Mouse (Mus musculus): ENCODE results near the gene Pecam1. TPM values are rescaled to one million over a fixed set of nuclear protein-coding genes. Genes with fewer than 3 reads are reported as not detected.
A peak's percentile ranks its signal among the peaks of the same experiment; 100 is the strongest.
"Not testable (repeated sequence)": the region's sequence is repeated elsewhere in the genome, so short reads cannot be mapped to it uniquely, and the experiment has no call there.

The Pecam1 gene
- polyA plus RNA-seq, 1 experiment from 2014 or later, result 26.0 TPM

DNA sequence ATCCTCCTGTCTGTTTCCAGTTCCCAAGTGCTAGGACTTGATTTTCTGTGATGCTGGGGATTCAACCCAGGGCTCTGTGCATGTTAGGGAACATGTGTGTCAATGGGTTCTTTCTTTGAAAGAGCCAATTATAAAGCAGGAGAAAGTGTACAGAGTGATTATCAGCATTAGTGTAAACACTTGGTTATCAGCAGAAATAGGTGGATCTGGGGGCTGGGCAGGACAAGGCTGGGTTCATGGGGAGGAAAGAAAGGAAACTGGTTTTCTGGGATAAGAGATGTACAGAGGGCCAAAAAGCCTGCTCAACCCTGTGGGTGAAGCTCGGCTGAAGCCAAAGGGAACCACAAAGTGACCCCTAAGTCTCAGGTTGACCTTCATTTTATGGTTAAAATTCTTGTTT, 108.8 kb downstream of the Pecam1 start:
- Histone ChIP-seq H3K27ac (replicated peaks; ENCODE audit: low read depth, low read length) (no peak overlapping the region), H3K9me3 (ENCODE audit: control insufficient read depth, low read length) (no peaks in the 10 kb centered on the region), H3K4me2 (ENCODE audit: low read depth, severe bottlenecking) (no peak overlapping the region), H3K4me1 (ENCODE audit: control insufficient read depth, insufficient read depth, low read length) (peaks cover 17% of the 10 kb centered on the region; the same call in 1 of the 2 replicates), H3K9ac (ENCODE audit: low read length) (no peak overlapping the region), H3K36me3 (ENCODE audit: control insufficient read depth, insufficient read depth, low read length) (no peaks in the 10 kb centered on the region), H3K4me3 (ENCODE audit: low read depth, low read length) (no peak overlapping the region), H3K27me3 (ENCODE audit: control insufficient read depth, insufficient read depth, low read length) (no peaks in the 10 kb centered on the region)
- DNase-seq (ENCODE audit: low spot score) (no peak), ATAC-seq (ENCODE audit: insufficient number of reproducible peaks, low FRiP score, low TSS enrichment, low read depth) (no peak)
- WGBS, result 76% methylated on average over 1 of the region's 1 CpGs

DNA sequence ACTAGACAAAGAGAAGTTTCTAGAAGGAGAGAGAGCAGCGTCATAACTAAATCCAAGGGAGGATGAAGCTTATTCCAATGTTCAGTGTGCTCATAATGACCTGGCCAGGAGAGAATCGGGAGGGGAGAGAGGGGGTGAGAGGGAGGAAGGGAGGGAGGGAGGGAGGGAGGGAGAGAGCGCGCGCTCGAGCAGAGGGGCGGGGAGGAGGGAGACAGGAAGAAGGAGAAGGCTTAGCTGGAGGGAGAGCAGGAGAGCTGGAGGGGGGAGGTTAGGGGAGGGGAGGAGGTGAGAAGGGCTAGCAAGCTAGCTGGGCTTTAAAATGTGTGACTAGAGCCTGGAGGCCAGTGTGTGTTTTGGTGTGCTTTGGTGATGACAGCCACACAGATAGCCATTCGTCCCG, 110.4 kb downstream of the Pecam1 start:
- ATAC-seq (ENCODE audit: insufficient number of reproducible peaks, low FRiP score, low TSS enrichment, low read depth) (no peak), DNase-seq (ENCODE audit: low spot score) (no peak)
- H3K4me2 ChIP-seq (ENCODE audit: low read depth, severe bottlenecking), result no peak overlapping the region
- H3K36me3 ChIP-seq (ENCODE audit: control insufficient read depth, insufficient read depth, low read length), result no peaks in the 10 kb centered on the region
- peaks cover 17% of the 10 kb centered on the region; the same call in 1 of the 2 replicates for H3K4me1 ChIP-seq (ENCODE audit: control insufficient read depth, insufficient read depth, low read length)
- no peak overlapping the region for H3K27ac ChIP-seq (replicated peaks; ENCODE audit: low read depth, low read length)
- WGBS, result 12% methylated on average over 9 of the region's 9 CpGs
- no peaks in the 10 kb centered on the region for H3K27me3 ChIP-seq (ENCODE audit: control insufficient read depth, insufficient read depth, low read length)
- H3K9me3 ChIP-seq (ENCODE audit: control insufficient read depth, low read length), result no peaks in the 10 kb centered on the region
- H3K4me3 ChIP-seq (ENCODE audit: low read depth, low read length), result no peak overlapping the region
- H3K9ac ChIP-seq (ENCODE audit: low read length), result no peak overlapping the region

DNA sequence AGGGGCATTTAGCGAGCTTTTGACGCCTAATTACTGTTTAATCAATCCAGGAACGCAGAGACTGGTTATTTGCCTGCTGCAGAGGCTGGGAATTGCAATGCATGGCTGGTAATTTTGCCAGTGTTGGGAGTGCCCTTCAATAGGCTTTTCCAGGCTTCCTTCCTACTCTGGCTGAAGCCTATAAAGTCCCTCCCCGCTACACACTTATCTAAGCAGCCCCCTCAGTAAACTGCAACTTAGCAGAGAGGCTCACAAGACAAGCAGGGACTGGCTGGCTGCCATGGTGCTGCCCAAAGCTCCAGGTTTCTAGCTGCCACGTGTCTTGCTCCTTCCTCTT, 111.1 kb downstream of the Pecam1 start:
- no peak overlapping the region for H3K4me2 ChIP-seq (ENCODE audit: low read depth, severe bottlenecking)
- ATAC-seq (ENCODE audit: insufficient number of reproducible peaks, low FRiP score, low TSS enrichment, low read depth), result no peak
- H3K27me3 ChIP-seq (ENCODE audit: control insufficient read depth, insufficient read depth, low read length), result no peaks in the 10 kb centered on the region
- H3K4me3 ChIP-seq (ENCODE audit: low read depth, low read length), result no peak overlapping the region
- no peaks in the 10 kb centered on the region for H3K9me3 ChIP-seq (ENCODE audit: control insufficient read depth, low read length)
- no peak for DNase-seq (ENCODE audit: low spot score)
- H3K4me1 ChIP-seq (ENCODE audit: control insufficient read depth, insufficient read depth, low read length), result peaks cover 17% of the 10 kb centered on the region; the same call in 1 of the 2 replicates
- WGBS, result 17% methylated on average over 5 of the region's 5 CpGs
- H3K36me3 ChIP-seq (ENCODE audit: control insufficient read depth, insufficient read depth, low read length), result no peaks in the 10 kb centered on the region
- no peak overlapping the region for H3K27ac ChIP-seq (replicated peaks; ENCODE audit: low read depth, low read length)
- no peak overlapping the region for H3K9ac ChIP-seq (ENCODE audit: low read length)

DNA sequence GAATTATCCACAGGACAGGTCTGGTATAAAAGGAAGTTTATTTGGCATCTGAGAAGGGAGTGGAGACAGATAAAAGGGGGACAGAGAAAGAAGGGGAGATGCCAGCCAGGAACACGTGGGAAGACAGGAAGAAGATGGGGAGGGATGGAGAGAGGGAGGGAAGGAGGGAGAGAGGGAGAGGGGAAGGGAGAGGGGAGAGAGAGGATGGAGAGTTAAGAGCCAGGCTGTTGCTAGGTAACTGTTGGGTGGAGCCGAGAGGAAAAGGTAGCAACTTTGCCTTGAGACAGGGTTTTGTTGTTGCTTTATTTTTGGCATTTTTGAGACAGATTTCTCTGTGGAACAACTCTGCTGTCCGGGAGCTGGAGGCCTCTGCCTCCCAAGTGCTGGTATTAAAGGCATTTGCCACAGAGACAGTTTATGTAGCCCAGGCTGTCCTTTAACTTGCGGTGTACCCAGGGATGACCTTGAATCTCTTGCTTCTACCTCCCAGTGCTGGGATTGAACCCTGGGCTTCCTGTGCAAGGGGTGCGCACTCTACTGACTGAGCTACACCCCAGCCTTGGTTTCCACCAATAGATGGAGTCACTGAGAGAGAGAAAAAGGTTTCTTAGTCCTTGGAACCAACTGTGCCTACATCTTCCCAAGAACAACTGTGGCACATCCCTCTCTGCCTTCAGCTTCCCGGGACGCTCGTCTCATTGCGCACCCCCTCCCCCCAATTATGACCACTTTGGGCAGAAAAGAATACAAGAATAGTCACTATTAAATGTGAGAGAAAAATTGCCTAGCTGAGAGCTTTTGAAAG, 111.7 kb downstream of the Pecam1 start:
- no peak overlapping the region for H3K4me2 ChIP-seq (ENCODE audit: low read depth, severe bottlenecking)
- no peak for ATAC-seq (ENCODE audit: insufficient number of reproducible peaks, low FRiP score, low TSS enrichment, low read depth)
- no peaks in the 10 kb centered on the region for H3K36me3 ChIP-seq (ENCODE audit: control insufficient read depth, insufficient read depth, low read length)
- no peaks in the 10 kb centered on the region for H3K9me3 ChIP-seq (ENCODE audit: control insufficient read depth, low read length)
- peaks cover 17% of the 10 kb centered on the region; the same call in 1 of the 2 replicates for H3K4me1 ChIP-seq (ENCODE audit: control insufficient read depth, insufficient read depth, low read length)
- no peak overlapping the region for H3K9ac ChIP-seq (ENCODE audit: low read length)
- H3K4me3 ChIP-seq (ENCODE audit: low read depth, low read length), result no peak overlapping the region
- no peak for DNase-seq (ENCODE audit: low spot score)
- no peaks in the 10 kb centered on the region for H3K27me3 ChIP-seq (ENCODE audit: control insufficient read depth, insufficient read depth, low read length)
- WGBS, result 32% methylated on average over 9 of the region's 9 CpGs
- H3K27ac ChIP-seq (replicated peaks; ENCODE audit: low read depth, low read length), result no peak overlapping the region

DNA sequence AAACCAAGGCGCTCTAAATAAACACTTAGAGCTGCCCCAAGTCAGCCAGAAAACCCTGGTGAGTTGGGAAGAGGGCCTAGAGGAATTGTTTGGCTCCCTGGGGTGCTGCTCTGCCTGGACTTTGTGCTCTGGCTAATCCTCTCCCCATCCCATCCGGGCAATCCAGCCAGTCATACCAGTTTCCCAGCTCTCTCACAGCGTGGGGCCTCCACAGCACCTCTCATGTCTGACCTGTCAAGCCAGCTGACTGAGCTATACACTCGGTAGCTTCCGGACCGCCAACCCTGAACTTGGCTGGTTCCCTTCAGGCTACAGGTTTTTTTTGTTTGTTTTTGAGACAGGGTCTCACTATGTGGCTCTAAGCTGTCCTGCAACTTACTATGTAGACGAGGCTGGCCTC, 112.7 kb downstream of the Pecam1 start:
- ATAC-seq (ENCODE audit: insufficient number of reproducible peaks, low FRiP score, low TSS enrichment, low read depth), result no peak
- Histone ChIP-seq H3K4me1 (ENCODE audit: control insufficient read depth, insufficient read depth, low read length) (peaks cover 17% of the 10 kb centered on the region; the same call in 1 of the 2 replicates), H3K9ac (ENCODE audit: low read length) (no peak overlapping the region), H3K27me3 (ENCODE audit: control insufficient read depth, insufficient read depth, low read length) (no peaks in the 10 kb centered on the region), H3K36me3 (ENCODE audit: control insufficient read depth, insufficient read depth, low read length) (no peaks in the 10 kb centered on the region), H3K27ac (replicated peaks; ENCODE audit: low read depth, low read length) (no peak overlapping the region), H3K4me2 (ENCODE audit: low read depth, severe bottlenecking) (no peak overlapping the region), H3K9me3 (ENCODE audit: control insufficient read depth, low read length) (no peaks in the 10 kb centered on the region), H3K4me3 (ENCODE audit: low read depth, low read length) (no peak overlapping the region)
- 19% methylated on average over 7 of the region's 7 CpGs for WGBS
- DNase-seq (ENCODE audit: low spot score), result no peak

DNA sequence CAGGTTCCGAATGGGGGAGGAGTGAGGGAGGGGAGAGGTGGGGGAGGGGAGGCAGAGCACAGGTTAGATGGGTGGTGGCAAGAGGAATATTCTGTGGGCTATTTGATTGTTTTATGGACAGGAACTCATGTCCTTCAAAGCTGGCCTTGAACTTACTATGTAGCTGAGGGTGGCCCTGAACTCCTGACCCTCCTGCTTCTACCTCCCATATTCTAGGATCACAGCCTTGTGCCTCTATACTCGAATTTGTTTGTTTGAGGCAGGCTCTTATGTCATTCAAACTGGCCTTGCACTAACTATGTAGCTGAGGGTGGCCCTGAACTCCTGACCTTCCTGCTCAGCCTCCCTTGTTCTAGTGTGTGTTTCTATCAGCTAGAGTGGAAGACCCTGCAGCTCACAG, 114.5 kb downstream of the Pecam1 start:
- Histone ChIP-seq H3K36me3 (ENCODE audit: control insufficient read depth, insufficient read depth, low read length) (no peaks in the 10 kb centered on the region), H3K9me3 (ENCODE audit: control insufficient read depth, low read length) (no peaks in the 10 kb centered on the region), H3K27me3 (ENCODE audit: control insufficient read depth, insufficient read depth, low read length) (no peaks in the 10 kb centered on the region), H3K27ac (replicated peaks; ENCODE audit: low read depth, low read length) (no peak overlapping the region), H3K4me2 (ENCODE audit: low read depth, severe bottlenecking) (no peak overlapping the region), H3K4me3 (ENCODE audit: low read depth, low read length) (no peak overlapping the region), H3K9ac (ENCODE audit: low read length) (no peak overlapping the region), H3K4me1 (ENCODE audit: control insufficient read depth, insufficient read depth, low read length) (peaks cover 17% of the 10 kb centered on the region; the same call in 1 of the 2 replicates)
- 62% methylated on average over 2 of the region's 2 CpGs for WGBS
- ATAC-seq (ENCODE audit: insufficient number of reproducible peaks, low FRiP score, low TSS enrichment, low read depth) (no peak), DNase-seq (ENCODE audit: low spot score) (no peak)

DNA sequence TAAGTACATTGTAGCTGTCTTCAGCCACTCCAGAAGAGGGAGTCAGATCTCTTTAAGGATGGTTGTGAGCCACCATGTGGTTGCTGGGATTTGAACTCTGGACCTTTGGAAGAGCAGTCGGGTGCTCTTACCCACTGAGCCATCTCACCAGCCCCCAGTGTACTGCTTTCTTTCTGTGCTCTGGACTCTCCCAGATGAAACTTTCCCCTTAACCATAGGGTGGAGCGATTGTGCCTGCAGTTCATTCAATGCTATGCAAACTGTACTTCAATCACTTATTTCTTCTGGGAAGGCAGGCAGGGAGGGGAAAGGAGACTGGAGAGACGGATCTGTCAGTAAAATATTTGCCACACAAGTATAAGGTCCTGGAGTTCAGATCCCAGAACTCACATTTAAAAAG, 116.3 kb downstream of the Pecam1 start:
- WGBS, result 95% methylated on average over 3 of the region's 3 CpGs
- not testable (repeated sequence) for H3K27ac ChIP-seq (replicated peaks; ENCODE audit: low read depth, low read length)

DNA sequence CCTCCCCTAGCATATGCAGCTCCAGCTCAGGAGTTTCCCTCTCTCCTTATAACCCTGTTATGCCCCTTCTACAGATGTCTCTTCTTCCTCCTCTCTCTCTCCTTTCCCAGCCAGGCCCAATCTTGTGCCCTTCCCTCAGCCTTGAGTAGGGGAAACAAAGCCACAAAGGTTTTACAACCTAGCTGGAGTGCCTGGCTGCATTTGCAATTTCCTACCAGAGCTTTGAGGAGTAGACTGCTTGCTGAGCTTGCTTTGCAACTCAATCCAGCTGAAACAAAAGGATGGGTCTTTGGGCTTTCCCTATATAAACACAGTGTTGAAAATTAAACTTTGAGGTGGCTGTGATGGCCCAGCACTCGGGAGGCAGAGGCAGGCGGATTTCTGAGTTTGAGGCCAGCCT, 117.0 kb downstream of the Pecam1 start:
- no peaks in the 10 kb centered on the region for H3K9me3 ChIP-seq (ENCODE audit: control insufficient read depth, low read length)
- H3K4me1 ChIP-seq (ENCODE audit: control insufficient read depth, insufficient read depth, low read length), result no peaks in the 10 kb centered on the region
- no peak overlapping the region for H3K4me3 ChIP-seq (ENCODE audit: low read depth, low read length)
- H3K9ac ChIP-seq (ENCODE audit: low read length), result no peak overlapping the region
- no peak for ATAC-seq (ENCODE audit: insufficient number of reproducible peaks, low FRiP score, low TSS enrichment, low read depth)
- WGBS, result 94% methylated on average over 2 of the region's 2 CpGs
- no peaks in the 10 kb centered on the region for H3K36me3 ChIP-seq (ENCODE audit: control insufficient read depth, insufficient read depth, low read length)
- H3K27ac ChIP-seq (replicated peaks; ENCODE audit: low read depth, low read length), result no peak overlapping the region
- no peaks in the 10 kb centered on the region for H3K27me3 ChIP-seq (ENCODE audit: control insufficient read depth, insufficient read depth, low read length)
- DNase-seq (ENCODE audit: low spot score), result no peak
- no peak overlapping the region for H3K4me2 ChIP-seq (ENCODE audit: low read depth, severe bottlenecking)

More for the DNA sequence above, 116.3 kb downstream of the Pecam1 start:
- H3K36me3 ChIP-seq (ENCODE audit: control insufficient read depth, insufficient read depth, low read length); H3K9me3 ChIP-seq (ENCODE audit: control insufficient read depth, low read length); ATAC-seq (ENCODE audit: insufficient number of reproducible peaks, low FRiP score, low TSS enrichment, low read depth); H3K4me1 ChIP-seq (ENCODE audit: control insufficient read depth, insufficient read depth, low read length); DNase-seq (ENCODE audit: low spot score); H3K4me3 ChIP-seq (ENCODE audit: low read depth, low read length); H3K9ac ChIP-seq (ENCODE audit: low read length); H3K27me3 ChIP-seq (ENCODE audit: control insufficient read depth, insufficient read depth, low read length); H3K4me2 ChIP-seq (ENCODE audit: low read depth, severe bottlenecking): not testable (repeated sequence)

DNA sequence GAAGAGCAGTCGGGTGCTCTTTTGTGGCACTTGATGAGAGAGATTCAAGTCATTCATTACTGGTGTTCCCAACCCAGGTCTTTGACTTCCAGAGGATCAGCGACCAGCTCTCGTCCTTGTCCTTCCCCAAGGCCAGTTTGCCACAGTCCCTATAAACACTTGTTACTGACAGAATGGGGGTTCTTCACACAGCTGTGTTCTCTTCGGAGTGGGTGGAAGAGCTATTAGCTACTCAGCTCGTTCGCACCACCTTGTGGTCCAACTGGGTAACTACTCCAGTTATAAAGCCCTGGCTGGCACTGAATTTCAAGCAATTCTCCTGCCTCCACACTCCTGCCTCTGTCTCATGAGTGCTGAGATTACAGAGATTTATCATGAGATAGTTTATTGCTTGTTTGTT, 122.7 kb downstream of the Pecam1 start:
- Histone ChIP-seq H3K9ac (ENCODE audit: low read length) (no peak overlapping the region), H3K4me1 (ENCODE audit: control insufficient read depth, insufficient read depth, low read length) (no peaks in the 10 kb centered on the region), H3K9me3 (ENCODE audit: control insufficient read depth, low read length) (no peaks in the 10 kb centered on the region), H3K27ac (replicated peaks; ENCODE audit: low read depth, low read length) (no peak overlapping the region), H3K27me3 (ENCODE audit: control insufficient read depth, insufficient read depth, low read length) (no peaks in the 10 kb centered on the region), H3K36me3 (ENCODE audit: control insufficient read depth, insufficient read depth, low read length) (no peaks in the 10 kb centered on the region), H3K4me3 (ENCODE audit: low read depth, low read length) (no peak overlapping the region), H3K4me2 (ENCODE audit: low read depth, severe bottlenecking) (no peak overlapping the region)
- DNase-seq (ENCODE audit: low spot score) (peak; percentile 81), ATAC-seq (ENCODE audit: insufficient number of reproducible peaks, low FRiP score, low TSS enrichment, low read depth) (no peak)
- WGBS, result 26% methylated on average over 6 of the region's 6 CpGs
